Mouse (Mus musculus) granulocyte monocyte progenitor cell, adult 5-6 weeks (primary cell): ENCODE results near the gene Ppp2r3d. TPM values are rescaled to one million over a fixed set of nuclear protein-coding genes. Genes with fewer than 3 reads are reported as not detected.

ENCODE experiments used
- ATAC-seq: replicated peaks from 2 replicates; pipeline ENCODE4 v1.8.0; 2016; ENCODE audit warnings: mild to moderate bottlenecking, moderate TSS enrichment, inconsistent platforms; ENCODE audit not compliant: poor library complexity, severe bottlenecking
- total RNA-seq, 2 experiments: library from RNA; stranded (forward) in 1 of 2; stranded (reverse) in 1 of 2; fragments of 200-712, 200-1000 nt in 1 of 2; fragments of >200 nt in 1 of 2; fragmentation: Nextera tagmentation in 1 of 2; gene quantifications; 2 replicates each; pipeline ENCODE4 v1.2.3; 2014 to 2017

Gene Ppp2r3d
- total RNA-seq, 2 experiments from 2014 or later, result 16.2 to 34.2 TPM

DNA sequence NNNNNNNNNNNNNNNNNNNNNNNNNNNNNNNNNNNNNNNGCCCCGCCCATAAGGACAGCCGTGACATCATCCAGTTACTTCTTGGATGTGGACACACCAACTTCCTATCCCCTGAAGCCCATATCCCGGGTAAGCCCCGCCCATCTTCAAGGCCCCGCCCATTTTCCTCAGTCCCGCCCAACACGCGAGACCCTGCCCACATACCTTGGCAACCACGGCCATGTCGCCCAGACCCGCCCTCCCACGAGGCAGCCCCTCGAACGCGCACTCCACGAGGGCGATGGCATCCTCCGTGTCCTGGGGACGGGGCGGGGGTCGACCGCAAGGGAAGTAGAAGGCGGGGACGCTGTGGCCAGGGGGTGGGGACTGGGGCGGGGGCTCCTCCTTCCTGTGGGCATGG, 54.3 kb downstream of the Ppp2r3d start:
- ATAC-seq, result peak; percentile 7

DNA sequence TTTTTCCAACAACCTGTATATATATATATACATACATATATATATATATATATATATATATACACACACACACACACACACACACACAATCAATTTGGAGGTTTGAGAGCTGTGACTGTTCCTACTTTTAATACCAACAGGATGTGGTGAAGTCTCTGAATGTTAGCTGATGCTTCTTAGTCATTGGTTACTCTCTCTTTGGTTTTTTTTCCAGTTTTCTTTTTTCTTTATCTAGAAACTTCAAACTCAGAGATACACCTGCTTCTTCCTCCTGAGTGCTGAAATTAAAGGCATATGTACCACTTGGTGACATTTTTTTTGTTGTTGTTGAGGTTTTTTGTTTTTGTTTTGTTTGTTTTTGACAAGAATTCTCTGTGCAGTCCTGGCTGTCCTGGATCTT, 63.8 kb downstream of the Ppp2r3d start:
- no peak for ATAC-seq

DNA sequence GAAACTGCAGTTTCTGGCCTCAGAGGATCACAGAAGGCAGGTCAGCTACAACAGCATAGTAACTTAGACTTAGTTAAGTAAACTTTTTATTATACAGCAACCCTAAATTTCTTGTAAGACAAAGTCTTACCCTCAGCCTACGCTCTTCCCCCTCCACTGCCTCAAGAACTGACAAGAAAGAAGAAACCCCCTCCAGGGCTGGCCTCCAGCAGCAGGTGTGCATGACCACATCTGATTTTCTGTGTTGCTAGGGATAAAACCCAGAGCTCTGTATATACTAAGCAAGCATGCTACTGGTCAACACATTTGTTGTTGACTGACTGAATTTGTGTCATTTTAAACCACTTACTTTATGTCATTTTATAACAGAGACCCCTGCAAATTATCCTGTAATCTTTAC, 65.1 kb downstream of the Ppp2r3d start:
- ATAC-seq, result no peak

DNA sequence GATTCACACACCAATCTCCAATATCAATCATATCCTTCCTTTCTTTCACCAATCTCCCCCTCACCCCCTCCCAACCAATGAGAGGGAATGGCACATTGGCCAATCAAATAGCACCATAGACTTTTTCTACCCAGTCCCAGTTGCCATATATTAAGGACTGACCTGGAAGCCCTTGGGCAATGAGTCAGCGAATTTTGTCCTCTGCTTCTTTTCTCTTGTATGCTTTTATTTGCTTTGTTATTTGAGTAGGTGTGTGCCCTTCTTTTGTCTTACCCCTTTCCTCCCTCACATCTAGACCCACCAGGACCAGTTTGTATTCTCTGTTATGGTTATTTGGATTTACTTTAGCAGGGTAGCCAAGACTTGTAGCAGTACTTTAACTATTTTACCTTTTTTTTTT, 68.1 kb downstream of the Ppp2r3d start:
- ATAC-seq, result no peak

Other genes starting within 250 kb of the Ppp2r3d start
- 7.7 and 17.0 TPM in 2 replicates for gene 2010315B03Rik, start 164.2 kb downstream of the Ppp2r3d start, total RNA-seq (2014; fragmentation: Nextera tagmentation)
- gene 2010315B03Rik, start 164.2 kb downstream of the Ppp2r3d start, total RNA-seq (2017), result 16.2 and 17.2 TPM in 2 replicates
- not detected in 2 replicates for gene Gm21836, start 16.9 kb upstream of the Ppp2r3d start, total RNA-seq (2014; fragmentation: Nextera tagmentation)
- not detected in 2 replicates for gene Gm21836, start 16.9 kb upstream of the Ppp2r3d start, total RNA-seq (2017)